Mouse (Mus musculus): ENCODE measurements around the gene Trub1. TPM values are rescaled to one million over a fixed set of nuclear protein-coding genes. Genes with fewer than 3 reads are reported as not detected.
A peak's percentile ranks its signal among the peaks of the same experiment; 100 is the strongest.

Trub1 gene
- polyA plus RNA-seq, 1 experiment from 2014 or later: 24.1 TPM

- Histone ChIP-seq H3K9ac (no peak overlapping the region), H3K27me3 (replicated peaks) (no peaks in the 10 kb centered on the region), H3K27ac (0 out of 2 replicates have a peak overlapping the region, but pooled peaks have one; percentile 0), H3K36me3 (no peaks in the 10 kb centered on the region), H3K4me3 (replicated peaks) (no peak overlapping the region), H3K4me2 (replicated peaks) (no peak overlapping the region; the same call in 1 of the 2 replicates), H3K9me3 (no peaks in the 10 kb centered on the region; the same call in 1 of the 2 replicates), H3K4me1 (replicated peaks) (peaks cover 16% of the 10 kb centered on the region; the same call in 1 of the 2 replicates)
- WGBS: 38% methylated on average over 7 of the region's 7 CpGs
- ATAC-seq: peak; percentile 89
Observed at GRCm38 (mm10) chr19:57537510-57538182, 84.9 kb downstream of the Trub1 start.

GRCm38 (mm10) chr19:57540118-57540517 is 87.4 kb downstream of the Trub1 start:
- Histone ChIP-seq H3K27me3 (replicated peaks) (no peaks in the 10 kb centered on the region), H3K9ac (no peak overlapping the region), H3K4me2 (replicated peaks) (no peak overlapping the region), H3K36me3 (no peaks in the 10 kb centered on the region), H3K27ac (no peak overlapping the region), H3K9me3 (no peaks in the 10 kb centered on the region), H3K4me3 (replicated peaks) (no peak overlapping the region), H3K4me1 (replicated peaks) (peaks cover 9% of the 10 kb centered on the region; the same call in 1 of the 2 replicates)
- WGBS: 97% methylated on average over 11 of the region's 11 CpGs
- no peak for ATAC-seq

Other genes with a start within 250 kb of the Trub1 start
- gene Ablim1, start 138.0 kb upstream of the Trub1 start, polyA plus RNA-seq (2015; fragmentation: Nextera tagmentation; extraction: Ambion mirVana): 28.0 and 31.2 TPM in 2 replicates
- 11.7 and 12.8 TPM in 2 replicates for gene Fam160b1, start 92.2 kb upstream of the Trub1 start, polyA plus RNA-seq (2015; fragmentation: Nextera tagmentation; extraction: Ambion mirVana)
- gene Atrnl1, start 158.1 kb downstream of the Trub1 start, polyA plus RNA-seq (2015; fragmentation: Nextera tagmentation; extraction: Ambion mirVana): 4.1 and 4.6 TPM in 2 replicates

Data from intestine, embryonic 15.5 days (tissue).